Mouse (Mus musculus) heart, embryonic 12.5 days (tissue): Measurements from ENCODE around the gene Smad5. TPM values are rescaled to one million over a fixed set of nuclear protein-coding genes. Genes with fewer than 3 reads are reported as not detected.

ENCODE experiments used
- ATAC-seq: fragments of 200-750 bp; cut with Nextera tagmentation; 2 replicates; pipeline ENCODE4 v1.8.0; 2017; ENCODE audit warnings: moderate TSS enrichment, moderate library complexity; ENCODE audit not compliant: insufficient number of reproducible peaks, low FRiP score
- H3K27ac ChIP-seq: fragments of 300-500 bp; sonication (generic); 2 replicates; pipeline ENCODE4 v1.5.1; 2016; ENCODE audit warnings: mild to moderate bottlenecking, moderate library complexity; ENCODE audit not compliant: poor library complexity, severe bottlenecking
- H3K27me3 ChIP-seq: fragments of 300-500 bp; sonication (generic); replicated peaks from 2 replicates; pipeline ENCODE4 v1.6.1; 2016; ENCODE audit warnings: mild to moderate bottlenecking, moderate library complexity
- H3K36me3 ChIP-seq: fragments of 300-500 bp; sonication (generic); 2 replicates; pipeline ENCODE4 v1.6.1; 2016; ENCODE audit warnings: mild to moderate bottlenecking, moderate library complexity
- H3K4me1 ChIP-seq: fragments of 300-500 bp; sonication (generic); replicated peaks from 2 replicates; pipeline ENCODE4 v1.6.1; 2016; ENCODE audit warnings: mild to moderate bottlenecking
- H3K4me2 ChIP-seq: fragments of 300-500 bp; sonication (generic); 2 replicates; pipeline ENCODE4 v1.6.1; 2016; ENCODE audit warnings: mild to moderate bottlenecking, moderate library complexity
- H3K4me3 ChIP-seq: fragments of 300-500 bp; sonication (generic); 2 replicates; pipeline ENCODE4 v1.5.1; 2016; ENCODE audit warnings: mild to moderate bottlenecking
- H3K9ac ChIP-seq: fragments of 300-500 bp; sonication (generic); 2 replicates; pipeline ENCODE4 v1.6.1; 2016; ENCODE audit warnings: mild to moderate bottlenecking, moderate library complexity
- H3K9me3 ChIP-seq: fragments of 300-500 bp; sonication (generic); replicated peaks from 2 replicates; pipeline ENCODE4 v1.6.1; 2016; ENCODE audit warnings: mild to moderate bottlenecking, moderate library complexity
- WGBS: fragments of 180-500 bp; shearing (Covaris S2); methylation state at CpG from one replicate; pipeline ENCODE4 v1.1.7; 2016; 5-methylcytosine and 5-hydroxymethylcytosine counted together
- polyA plus RNA-seq: library from polyadenylated mRNA; unstranded; fragments of >200 nt; fragmentation: Nextera tagmentation; extraction: Ambion mirVana; gene quantifications from 2 replicates; pipeline ENCODE4 v1.2.1, GENCODE M21; 2016

Smad5 gene
- polyA plus RNA-seq, 1 experiment from 2014 or later: 24.3 TPM

DNA sequence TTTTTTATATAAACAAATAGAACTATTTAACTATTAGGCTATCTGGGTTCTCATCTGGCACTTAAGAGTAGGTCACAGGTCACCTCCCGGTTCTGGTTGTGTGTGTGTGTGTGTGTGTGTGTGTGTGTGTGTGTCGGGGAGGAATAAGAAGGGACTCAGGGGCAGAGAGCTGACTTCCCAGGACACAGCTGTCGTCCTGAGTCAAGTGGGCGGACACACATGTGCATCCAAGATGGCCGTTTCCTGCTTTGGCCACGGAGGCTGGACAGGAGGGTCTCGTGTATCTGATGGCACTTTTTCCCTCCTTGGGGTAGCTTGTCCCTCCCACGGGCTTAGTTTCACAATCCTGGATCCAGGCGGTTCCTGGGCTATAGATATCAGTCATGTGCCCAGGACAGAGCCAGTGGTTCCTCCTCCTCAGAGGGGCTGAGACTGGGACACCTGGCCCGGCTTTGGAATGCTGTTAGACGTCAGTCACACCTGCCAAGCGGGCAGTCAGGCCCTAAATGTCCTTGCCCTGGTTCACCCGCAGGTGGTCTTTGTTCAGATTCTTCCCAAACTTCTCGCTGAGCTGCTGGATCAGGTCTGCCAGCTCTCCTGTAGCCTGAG, 70.6 kb downstream of the Smad5 start:
- Histone ChIP-seq H3K4me3 (no peak overlapping the region), H3K4me2 (no peak overlapping the region), H3K27ac (no peak overlapping the region), H3K9ac (no peak overlapping the region), H3K9me3 (peaks cover 4% of the 10 kb centered on the region; the same call in 1 of the 2 replicates), H3K36me3 (no peaks in the 10 kb centered on the region), H3K27me3 (no peaks in the 10 kb centered on the region), H3K4me1 (peaks cover 44% of the 10 kb centered on the region)
- WGBS: 51% methylated on average over 14 of the region's 14 CpGs
- ATAC-seq: no peak

DNA sequence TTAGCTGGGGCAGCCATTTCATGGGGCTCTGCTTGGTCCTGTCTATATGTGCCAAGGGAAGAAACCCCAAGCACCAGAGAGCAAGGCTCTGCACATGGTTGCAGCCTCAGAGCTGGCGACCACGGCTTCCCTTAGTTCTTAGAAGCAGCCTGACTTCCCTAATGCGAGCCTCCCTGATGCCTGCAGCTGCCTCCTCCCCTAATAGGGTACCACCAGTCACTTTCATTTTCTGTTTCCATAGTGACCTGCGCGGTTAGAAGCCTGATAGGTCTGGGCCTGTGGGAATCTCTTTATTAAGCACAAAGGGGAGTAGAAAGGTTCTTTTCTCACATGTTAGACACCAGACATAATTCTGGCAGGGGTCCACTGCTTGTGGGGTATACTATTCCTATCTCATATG, 71.5 kb downstream of the Smad5 start:
- H3K27me3 ChIP-seq: no peaks in the 10 kb centered on the region
- no peaks in the 10 kb centered on the region for H3K36me3 ChIP-seq
- no peak overlapping the region for H3K27ac ChIP-seq
- no peak overlapping the region for H3K9ac ChIP-seq
- H3K9me3 ChIP-seq: peaks cover 4% of the 10 kb centered on the region; the same call in 1 of the 2 replicates
- H3K4me3 ChIP-seq: no peak overlapping the region
- no peak overlapping the region for H3K4me2 ChIP-seq
- ATAC-seq: no peak
- H3K4me1 ChIP-seq: peaks cover 49% of the 10 kb centered on the region
- 53% methylated on average over 5 of the region's 5 CpGs for WGBS

DNA sequence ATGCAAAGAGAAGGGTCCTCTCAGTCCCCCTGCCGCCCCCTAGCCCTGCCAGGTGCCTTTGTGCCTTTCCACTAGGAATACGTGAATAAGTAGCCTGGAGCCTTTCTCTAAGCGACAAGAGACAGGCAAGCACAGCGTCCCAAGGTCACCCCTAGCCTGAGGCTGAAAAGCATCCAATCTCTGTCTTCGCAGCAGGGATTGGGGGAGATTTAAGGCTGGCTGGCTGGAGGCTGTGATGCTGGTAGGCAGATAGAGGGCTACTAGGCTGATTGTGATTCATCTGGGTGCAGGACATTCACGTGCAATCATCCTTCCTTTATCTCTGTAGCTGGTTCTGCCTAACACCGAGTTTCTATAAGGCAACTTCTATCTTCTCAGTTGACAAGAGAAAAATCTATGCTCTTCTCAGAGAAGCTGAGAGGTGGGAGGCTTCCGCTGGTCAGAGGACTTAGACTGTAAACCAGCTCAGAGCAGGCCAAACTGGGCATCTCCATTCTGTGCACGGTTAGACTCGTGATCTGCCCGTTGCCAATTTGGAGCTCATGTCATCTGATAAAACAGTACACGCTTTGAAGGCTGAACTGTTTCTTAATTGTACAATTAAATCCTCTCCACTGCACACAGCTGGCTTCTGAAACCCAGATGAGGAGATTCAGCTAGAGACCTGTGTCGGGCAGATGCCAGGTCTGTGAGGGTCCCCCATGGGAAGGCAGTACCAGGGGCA, 78.1 kb downstream of the Smad5 start:
- Histone ChIP-seq H3K27me3 (0 out of 2 replicates have a peak, but pooled peaks cover 3% of the 10 kb centered on the region), H3K4me3 (no peak overlapping the region), H3K9ac (no peak overlapping the region), H3K9me3 (no peaks in the 10 kb centered on the region; the same call in 1 of the 2 replicates), H3K4me1 (peaks cover 44% of the 10 kb centered on the region), H3K36me3 (no peaks in the 10 kb centered on the region), H3K27ac (no peak overlapping the region), H3K4me2 (no peak overlapping the region)
- ATAC-seq: no peak
- WGBS: 50% methylated on average over 13 of the region's 13 CpGs

DNA sequence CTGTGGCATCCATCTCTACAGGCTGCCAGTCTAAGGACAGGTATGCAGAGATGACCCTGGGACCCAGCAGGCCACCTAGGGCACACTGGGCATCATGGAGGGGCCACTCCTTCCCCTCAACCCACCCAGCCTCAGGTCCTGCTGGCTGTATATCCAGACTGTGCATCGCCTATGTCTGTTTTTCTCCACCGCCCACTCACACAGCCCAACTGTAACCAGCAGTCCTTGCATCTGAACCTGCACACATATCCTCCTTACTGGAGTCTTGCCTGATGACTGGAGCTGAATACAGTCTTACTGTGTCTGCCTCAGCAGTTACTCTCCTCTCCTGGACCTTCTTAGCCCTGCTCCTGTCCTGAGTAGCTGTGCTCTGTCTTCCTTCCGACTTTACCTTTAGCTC, 78.9 kb downstream of the Smad5 start:
- ATAC-seq: no peak
- no peak overlapping the region for H3K27ac ChIP-seq
- H3K36me3 ChIP-seq: no peaks in the 10 kb centered on the region
- WGBS: 79% methylated on average over 3 of the region's 3 CpGs
- H3K4me2 ChIP-seq: no peak overlapping the region
- H3K4me1 ChIP-seq: peaks cover 36% of the 10 kb centered on the region
- no peak overlapping the region for H3K4me3 ChIP-seq
- no peaks in the 10 kb centered on the region; the same call in 1 of the 2 replicates for H3K9me3 ChIP-seq
- no peak overlapping the region for H3K9ac ChIP-seq
- H3K27me3 ChIP-seq: 0 out of 2 replicates have a peak, but pooled peaks cover 3% of the 10 kb centered on the region

DNA sequence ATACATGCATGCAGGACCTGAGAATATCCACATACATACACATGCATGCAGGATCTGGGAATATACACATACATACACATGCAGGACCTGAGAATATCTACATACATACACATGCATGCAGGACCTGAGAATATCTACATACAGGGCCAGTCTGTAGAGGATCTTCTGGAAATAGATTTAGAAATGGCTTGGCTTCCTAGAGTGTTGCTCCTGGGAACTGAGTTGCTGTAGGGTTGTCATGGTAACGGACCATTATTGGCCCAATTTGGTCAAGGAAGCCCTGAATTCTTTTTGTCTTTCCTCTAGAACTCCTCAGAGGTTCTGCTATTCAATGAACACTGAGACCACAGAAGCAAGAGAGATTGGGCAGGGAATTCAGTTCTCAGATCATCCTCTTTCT, 79.8 kb downstream of the Smad5 start:
- Histone ChIP-seq H3K27me3 (0 out of 2 replicates have a peak, but pooled peaks cover 3% of the 10 kb centered on the region), H3K4me3 (no peak overlapping the region), H3K36me3 (no peaks in the 10 kb centered on the region), H3K4me1 (peaks cover 27% of the 10 kb centered on the region), H3K27ac (no peak overlapping the region), H3K9ac (no peak overlapping the region), H3K4me2 (no peak overlapping the region), H3K9me3 (no peaks in the 10 kb centered on the region; the same call in 1 of the 2 replicates)
- 89% methylated on average over 1 of the region's 1 CpGs for WGBS
- no peak for ATAC-seq

DNA sequence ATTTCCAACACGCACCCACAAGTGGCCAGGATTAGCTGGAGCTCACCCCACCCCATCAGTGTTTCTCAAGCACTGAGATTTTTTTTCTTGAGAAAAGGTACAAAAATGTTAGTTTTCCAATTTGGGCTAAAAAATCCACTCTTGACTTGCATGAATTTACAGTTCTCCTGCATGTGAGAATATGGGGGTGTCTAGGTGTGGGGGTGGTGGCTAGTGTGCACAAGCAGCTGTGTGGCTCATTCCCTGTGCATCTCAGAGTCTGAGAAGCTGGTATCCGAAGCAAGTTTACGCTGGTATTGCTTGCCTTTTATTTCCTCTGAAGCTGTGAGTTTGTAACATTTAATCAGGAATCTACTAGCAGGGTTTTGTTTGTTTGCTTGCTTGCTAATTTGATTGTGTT, 87.9 kb downstream of the Smad5 start:
- WGBS: 88% methylated on average over 3 of the region's 3 CpGs
- no peak for ATAC-seq
- Histone ChIP-seq H3K27me3 (0 out of 2 replicates have a peak, but pooled peaks cover 6% of the 10 kb centered on the region), H3K4me3 (no peak overlapping the region), H3K4me2 (no peak overlapping the region), H3K4me1 (peaks cover 15% of the 10 kb centered on the region), H3K27ac (no peak overlapping the region), H3K9ac (no peak overlapping the region), H3K36me3 (no peaks in the 10 kb centered on the region), H3K9me3 (no peaks in the 10 kb centered on the region)

Other genes with a start within 250 kb of the Smad5 start
- gene Il9, start 220.8 kb upstream of the Smad5 start, polyA plus RNA-seq: not detected in 2 replicates
- 1.0 and 1.3 TPM in 2 replicates for gene Fbxl21, start 180.5 kb upstream of the Smad5 start, polyA plus RNA-seq
- 0.22 and 0.31 TPM in 2 replicates for gene Lect2, start 154.5 kb upstream of the Smad5 start, polyA plus RNA-seq
- 107 TPM in 2 replicates for gene Tgfbi, start 93.5 kb upstream of the Smad5 start, polyA plus RNA-seq
- 0.27 and 0.63 TPM in 2 replicates for gene Gm45623, start 50.8 kb downstream of the Smad5 start, polyA plus RNA-seq
- gene Trpc7, start 193.0 kb downstream of the Smad5 start, polyA plus RNA-seq: 0.08 and 0.17 TPM in 2 replicates